Mouse (Mus musculus) lung, embryonic 14.5 days (tissue): ENCODE data around the gene Six2. TPM values are rescaled to one million over a fixed set of nuclear protein-coding genes. Genes with fewer than 3 reads are reported as not detected.

Experiments used
- ATAC-seq: fragments of 200-750 bp; cut with Nextera tagmentation; 2 replicates; pipeline ENCODE4 v1.8.0; 2017; ENCODE audit warnings: mild to moderate bottlenecking, moderate TSS enrichment, moderate library complexity; ENCODE audit not compliant: insufficient read depth
- DNase-seq: peaks from one replicate; pipeline ENCODE4 v3.0.0-alpha.2; 2015
- H3K27ac ChIP-seq: fragments of 300-500 bp; sonication (generic); 2 replicates; pipeline ENCODE4 v1.5.1; 2014; ENCODE audit warnings: low read depth, mild to moderate bottlenecking, moderate library complexity
- H3K27me3 ChIP-seq: fragments of 300-500 bp; sonication (generic); 2 replicates; pipeline ENCODE4 v1.6.1; 2014; ENCODE audit warnings: low read length, control low read depth; ENCODE audit not compliant: insufficient read depth
- H3K36me3 ChIP-seq: fragments of 300-500 bp; sonication (generic); 2 replicates; pipeline ENCODE4 v1.6.1; 2014; ENCODE audit warnings: control low read depth; ENCODE audit not compliant: insufficient read depth
- H3K4me1 ChIP-seq: fragments of 300-500 bp; sonication (generic); 2 replicates; pipeline ENCODE4 v1.6.1; 2014; ENCODE audit warnings: antibody characterized with exemption, control low read depth; ENCODE audit not compliant: insufficient read depth
- H3K4me2 ChIP-seq: fragments of 300-500 bp; sonication (generic); 2 replicates; pipeline ENCODE4 v1.6.1; 2014; ENCODE audit warnings: mild to moderate bottlenecking
- H3K4me3 ChIP-seq: fragments of 300-500 bp; sonication (generic); 2 replicates; pipeline ENCODE4 v1.5.1; 2014; ENCODE audit warnings: low read depth, low read length
- H3K9ac ChIP-seq: fragments of 300-500 bp; sonication (generic); 2 replicates; pipeline ENCODE4 v1.6.1; 2014
- H3K9me3 ChIP-seq: fragments of 300-500 bp; sonication (generic); 2 replicates; pipeline ENCODE4 v1.6.1; 2016; ENCODE audit warnings: low read depth, low read length, control low read depth
- CTCF ChIP-seq: IDR thresholded peaks from 2 replicates; pipeline ENCODE4 v1.5.1; 2016; ENCODE audit warnings: antibody characterized with exemption, low read depth
- WGBS: fragments of 180-500 bp; shearing (Covaris S2); extraction: QIAGEN DNeasy Blood & Tissue Kit; methylation state at CpG from one replicate; pipeline ENCODE4 v1.1.7; 2014; 5-methylcytosine and 5-hydroxymethylcytosine counted together
- polyA plus RNA-seq: library from polyadenylated mRNA; unstranded; fragments of >200 nt; fragmentation: Nextera tagmentation; extraction: Ambion mirVana; gene quantifications from 2 replicates; pipeline ENCODE4 v1.2.1, GENCODE M21; 2014

The Six2 gene
- polyA plus RNA-seq, 1 experiment from 2014 or later = not detected

- no peak overlapping the region for H3K4me2 ChIP-seq
- H3K27ac ChIP-seq = no peak overlapping the region
- ATAC-seq = no peak
- H3K27me3 ChIP-seq = peaks cover 19% of the 10 kb centered on the region
- WGBS = 47% methylated on average over 6 of the region's 6 CpGs
- DNase-seq = no peak
- no peak overlapping the region for H3K4me3 ChIP-seq
- TF ChIP-seq CTCF = no peak
- no peak overlapping the region for H3K9ac ChIP-seq
- no peaks in the 10 kb centered on the region for H3K9me3 ChIP-seq
- H3K4me1 ChIP-seq = no peaks in the 10 kb centered on the region
- no peaks in the 10 kb centered on the region for H3K36me3 ChIP-seq
Observed at GRCm38 (mm10) chr17:85698643-85699042, 10.6 kb upstream of the Six2 start.

- Histone ChIP-seq H3K9ac (no peak overlapping the region), H3K36me3 (no peaks in the 10 kb centered on the region), H3K27me3 (peaks cover 26% of the 10 kb centered on the region), H3K4me2 (no peak overlapping the region), H3K27ac (no peak overlapping the region), H3K4me3 (no peak overlapping the region), H3K9me3 (no peaks in the 10 kb centered on the region), H3K4me1 (no peaks in the 10 kb centered on the region)
- TF ChIP-seq CTCF = no peak
- peak; percentile 66; the same call in 1 of the 2 replicates for ATAC-seq
- WGBS = 61% methylated on average over 1 of the region's 1 CpGs
- DNase-seq = no peak
Observed at GRCm38 (mm10) chr17:85697976-85698375, 9.9 kb upstream of the Six2 start.

GRCm38 (mm10) chr17:85694499-85694898 lies 6.4 kb upstream of the Six2 start:
- 81% methylated on average over 6 of the region's 6 CpGs for WGBS

GRCm38 (mm10) chr17:85693101-85693500 lies 5.0 kb upstream of the Six2 start:
- no peak overlapping the region for H3K9ac ChIP-seq
- ATAC-seq = no peak
- WGBS = 8% methylated on average over 9 of the region's 9 CpGs
- no peak overlapping the region for H3K4me2 ChIP-seq
- H3K4me1 ChIP-seq = 0 out of 2 replicates have a peak, but pooled peaks cover 3% of the 10 kb centered on the region
- TF ChIP-seq CTCF = no peak
- H3K4me3 ChIP-seq = 0 out of 2 replicates have a peak overlapping the region, but pooled peaks have one; percentile 2
- no peak for DNase-seq
- peaks cover 75% of the 10 kb centered on the region for H3K27me3 ChIP-seq
- no peak overlapping the region for H3K27ac ChIP-seq
- H3K36me3 ChIP-seq = no peaks in the 10 kb centered on the region
- no peaks in the 10 kb centered on the region for H3K9me3 ChIP-seq

More at GRCm38 (mm10) chr17:85694499-85694898, 6.4 kb upstream of the Six2 start:
- Histone ChIP-seq H3K27ac (no peak overlapping the region), H3K27me3 (peaks cover 61% of the 10 kb centered on the region), H3K4me1 (no peaks in the 10 kb centered on the region), H3K36me3 (no peaks in the 10 kb centered on the region), H3K9me3 (no peaks in the 10 kb centered on the region), H3K4me3 (no peak overlapping the region), H3K9ac (no peak overlapping the region), H3K4me2 (no peak overlapping the region)
- DNase-seq (no peak), ATAC-seq (no peak)
- peak; percentile 47 for TF ChIP-seq CTCF

GRCm38 (mm10) chr17:85692594-85692993 lies 4.5 kb upstream of the Six2 start:
- Histone ChIP-seq H3K36me3 (no peaks in the 10 kb centered on the region), H3K9ac (no peak overlapping the region), H3K4me2 (no peak overlapping the region), H3K4me1 (0 out of 2 replicates have a peak, but pooled peaks cover 3% of the 10 kb centered on the region), H3K9me3 (no peaks in the 10 kb centered on the region), H3K27me3 (peaks cover 77% of the 10 kb centered on the region), H3K27ac (no peak overlapping the region), H3K4me3 (0 out of 2 replicates have a peak overlapping the region, but pooled peaks have one; percentile 2)
- no peak for TF ChIP-seq CTCF
- WGBS = 2% methylated on average over 23 of the region's 23 CpGs
- no peak for ATAC-seq
- no peak for DNase-seq

GRCm38 (mm10) chr17:85691701-85692536 lies 3.8 kb upstream of the Six2 start:
- H3K4me2 ChIP-seq = no peak overlapping the region
- no peaks in the 10 kb centered on the region for H3K36me3 ChIP-seq
- no peak overlapping the region for H3K27ac ChIP-seq
- no peaks in the 10 kb centered on the region for H3K9me3 ChIP-seq
- H3K4me3 ChIP-seq = no peak overlapping the region
- WGBS = 4% methylated on average over 43 of the region's 43 CpGs
- peaks cover 83% of the 10 kb centered on the region for H3K27me3 ChIP-seq
- no peak for TF ChIP-seq CTCF
- DNase-seq (peak; percentile 45), ATAC-seq (no peak)
- no peak overlapping the region for H3K9ac ChIP-seq
- H3K4me1 ChIP-seq = 0 out of 2 replicates have a peak, but pooled peaks cover 3% of the 10 kb centered on the region

GRCm38 (mm10) chr17:85690969-85691335 lies 2.9 kb upstream of the Six2 start:
- Histone ChIP-seq H3K4me1 (0 out of 2 replicates have a peak, but pooled peaks cover 3% of the 10 kb centered on the region), H3K9me3 (no peaks in the 10 kb centered on the region), H3K4me2 (no peak overlapping the region), H3K27ac (no peak overlapping the region), H3K4me3 (no peak overlapping the region), H3K27me3 (peaks cover 93% of the 10 kb centered on the region), H3K36me3 (no peaks in the 10 kb centered on the region), H3K9ac (no peak overlapping the region)
- DNase-seq (no peak), ATAC-seq (no peak)
- TF ChIP-seq CTCF = no peak
- 4% methylated on average over 4 of the region's 4 CpGs for WGBS
